Mouse (Mus musculus) T-helper 1 cell (primary cell): Measurements from ENCODE around the gene Gm10477.
"Not testable (repeated sequence)": the region's sequence is repeated elsewhere in the genome, so short reads cannot be mapped to it uniquely, and the experiment has no call there.

Source experiments
- in situ Hi-C: fragments of 300-600 bp; cut with MboI, MseI; formaldehyde crosslinking; loops from one replicate; pipeline ENCODE4 v1.15.1; 2025; ENCODE audit warnings: high pct_unique_total_duplicates

The Gm10477 gene

DNA sequence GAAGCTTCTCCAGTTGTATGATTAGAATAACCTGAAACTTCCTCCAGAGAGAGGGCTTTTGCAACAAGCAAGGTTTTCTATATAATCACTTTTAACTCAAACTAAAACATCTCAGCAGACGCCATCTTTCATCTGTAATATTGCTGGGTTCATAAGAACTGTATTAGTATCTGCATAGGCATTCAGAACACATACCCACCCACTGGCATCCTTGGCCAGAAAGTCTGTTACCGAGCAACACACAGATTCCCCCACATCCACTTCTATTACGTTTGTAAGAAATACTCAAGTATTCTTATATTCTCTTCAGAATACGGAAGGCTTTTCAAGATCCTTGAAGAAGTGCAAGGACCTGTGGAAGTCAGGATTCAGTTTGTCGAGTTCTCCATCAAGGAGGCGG lies at the start of gene Gm10477:
Gene Gm10477 (plus strand): TSS at position 301 of the 400 bp plus-strand sequence.
- in situ Hi-C loops = not testable (repeated sequence)

DNA sequence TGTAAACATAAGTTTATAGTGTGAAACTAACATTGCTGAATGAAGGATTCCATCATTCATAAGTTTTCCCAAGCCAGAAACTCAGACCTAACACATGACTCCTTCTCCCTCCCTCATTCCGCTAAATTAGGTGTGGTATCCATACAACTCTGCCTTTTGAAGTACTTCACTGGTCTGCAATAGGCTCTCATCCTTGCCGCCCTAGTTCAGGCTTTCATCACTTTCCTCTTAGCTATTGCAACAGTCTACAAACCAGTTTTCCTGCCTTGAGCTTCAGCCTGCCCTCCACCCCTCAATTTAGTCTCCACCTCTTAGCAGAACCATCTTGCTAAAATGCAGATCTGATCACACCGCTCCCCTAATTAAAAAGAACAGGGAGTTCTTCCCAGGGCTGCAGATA lies 47.0 kb upstream of the Gm10477 start:
- in situ Hi-C loops = no loop called here

DNA sequence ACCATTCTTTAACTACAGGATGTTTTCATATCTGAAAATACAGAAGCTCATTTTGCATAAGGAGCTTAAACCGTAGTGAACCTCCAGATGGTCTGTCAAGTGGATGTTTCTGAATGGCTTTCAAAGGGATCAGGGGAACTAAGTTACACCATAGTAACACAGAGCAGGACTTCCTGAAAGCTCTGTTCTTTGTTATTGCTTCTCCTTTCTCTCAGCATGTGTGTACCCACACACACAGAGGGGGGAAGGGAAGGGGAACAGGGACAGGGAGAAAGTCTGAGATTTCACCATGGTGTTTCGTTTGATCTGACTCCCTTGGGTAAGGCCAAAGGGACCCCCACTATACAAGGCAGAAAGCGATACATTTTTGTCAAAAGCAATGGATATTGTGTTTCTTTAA lies 42.6 kb upstream of the Gm10477 start:
- in situ Hi-C loops = no loop called here

DNA sequence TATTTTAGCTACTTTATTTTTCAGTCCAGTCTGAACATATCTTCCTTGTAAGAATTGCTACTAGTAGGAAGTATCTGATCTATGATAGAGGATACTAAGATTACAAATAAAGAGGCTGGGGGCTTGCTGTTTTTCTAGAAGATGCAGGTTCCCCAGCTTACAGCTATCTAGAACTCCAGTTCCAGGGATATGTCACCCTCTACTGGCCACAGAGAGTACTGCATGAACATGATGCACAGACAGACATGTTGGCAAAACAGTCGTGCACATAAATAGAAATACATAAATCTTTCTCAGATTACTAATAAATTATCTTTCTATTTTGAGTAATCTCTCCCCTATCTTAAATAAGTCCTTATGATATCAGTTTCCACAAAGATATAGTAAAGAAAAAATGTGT lies 34.8 kb upstream of the Gm10477 start:
- in situ Hi-C loops = loop anchor here (5.0 kb wide), 1 partner anchor 72 kb away; no protein-coding TSS in a partner anchor

DNA sequence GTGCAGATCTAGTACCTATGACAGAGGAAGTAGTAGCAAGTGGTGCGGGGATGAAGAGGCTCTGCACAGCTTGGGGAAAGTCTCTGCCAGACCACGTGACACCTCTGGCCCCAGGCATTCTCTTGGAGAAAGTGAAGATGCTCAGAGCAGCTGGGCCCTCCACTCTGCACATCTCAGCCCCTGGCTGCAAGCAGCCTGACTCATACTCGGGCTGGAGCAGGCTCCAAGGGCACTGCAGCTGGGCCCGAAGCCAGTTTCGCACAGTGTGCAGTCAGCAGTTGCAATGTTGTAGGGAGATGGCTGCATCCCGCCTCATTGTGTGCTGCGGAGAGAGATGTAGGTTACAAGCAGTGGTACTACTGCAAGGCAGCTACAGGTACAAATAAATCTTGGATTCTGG lies 27.3 kb upstream of the Gm10477 start:
- in situ Hi-C loops = no loop called here

DNA sequence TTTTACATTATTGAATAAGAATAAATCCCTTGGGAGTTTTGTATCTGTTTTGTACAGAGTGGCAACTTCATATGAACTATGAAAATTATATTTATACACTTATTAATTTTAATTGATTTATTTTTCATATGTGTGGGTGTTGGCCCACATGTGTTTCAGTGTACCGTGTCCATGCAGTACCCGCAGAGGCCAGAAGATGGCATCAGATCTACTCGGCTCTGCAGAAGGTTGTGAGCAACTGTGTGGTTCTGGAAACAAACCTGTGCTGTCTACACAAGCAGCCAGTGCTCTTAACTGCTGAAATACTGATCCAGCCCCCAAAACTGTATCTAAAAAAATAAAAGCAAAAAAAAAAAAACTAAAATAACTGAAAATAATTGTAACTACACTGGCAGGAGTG lies 6.7 kb downstream of the Gm10477 start:
- in situ Hi-C loops = loop anchor here (25.0 kb wide), 1 partner anchor 1406 kb away; no protein-coding TSS in a partner anchor

DNA sequence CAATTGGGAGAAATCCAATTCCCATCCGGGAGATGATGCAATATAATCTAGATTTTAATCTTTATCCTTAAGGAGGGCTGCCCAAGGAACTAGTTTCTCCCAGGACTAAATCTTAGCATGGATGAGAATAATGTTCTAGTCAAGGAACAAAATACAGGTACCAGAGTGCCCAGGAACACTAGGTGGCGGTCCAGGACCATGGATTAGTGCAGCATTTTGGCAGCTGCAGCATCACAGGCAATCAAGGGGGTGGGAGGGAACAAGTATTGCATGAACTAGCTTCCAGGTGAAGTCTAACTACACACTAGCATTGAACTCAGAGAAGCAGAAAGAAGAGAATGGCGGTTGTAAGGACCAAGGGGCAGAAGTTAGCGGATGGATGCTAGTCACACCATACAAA lies 12.6 kb downstream of the Gm10477 start:
- in situ Hi-C loops = loop anchor here (25.0 kb wide), 1 partner anchor 1400 kb away; no protein-coding TSS in a partner anchor

DNA sequence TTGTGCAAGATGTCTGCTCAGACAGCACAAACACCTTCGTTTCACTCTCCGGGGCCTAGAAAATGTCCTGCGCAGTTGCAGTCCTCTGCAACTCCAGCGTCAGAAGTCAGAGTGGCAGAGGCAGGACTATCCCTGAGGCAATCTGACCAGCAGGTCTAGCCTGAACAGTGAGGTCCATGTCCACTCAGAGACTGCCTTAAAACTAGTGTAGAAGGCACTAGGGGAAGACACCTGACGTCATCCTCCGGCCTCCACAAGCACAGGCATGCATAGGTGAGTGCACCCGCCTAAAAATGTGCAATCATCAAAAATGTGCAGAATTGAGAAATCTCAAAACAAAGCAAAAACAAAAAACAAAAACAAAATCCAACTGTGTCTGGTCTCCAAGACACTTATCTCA lies 25.0 kb downstream of the Gm10477 start, which contains the start of gene Gm648:
Gene Gm648 (minus strand): TSS at position 101 of the 400 bp plus-strand sequence.
- in situ Hi-C loops = loop anchor here (25.0 kb wide), 1 partner anchor 1388 kb away; no protein-coding TSS in a partner anchor

DNA sequence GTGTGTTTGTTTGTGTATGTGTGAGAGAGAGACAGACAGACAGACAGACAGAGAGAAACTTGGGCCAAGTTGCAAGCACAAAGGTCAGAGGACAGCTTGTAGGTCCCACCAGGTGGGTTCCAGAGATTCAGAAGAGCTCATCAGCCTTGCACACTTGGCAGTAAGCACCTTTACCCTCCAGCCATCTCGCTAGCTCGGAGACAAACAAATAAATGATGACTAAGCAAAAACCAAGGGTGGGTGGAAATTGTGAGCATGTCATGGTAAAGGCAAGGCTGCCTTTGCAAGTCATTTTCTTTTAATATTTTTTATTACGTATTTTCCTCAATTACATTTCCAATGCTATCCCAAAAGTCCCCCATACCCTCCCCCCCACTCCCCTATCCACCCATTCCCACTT lies 29.0 kb downstream of the Gm10477 start:
- in situ Hi-C loops = no loop called here

DNA sequence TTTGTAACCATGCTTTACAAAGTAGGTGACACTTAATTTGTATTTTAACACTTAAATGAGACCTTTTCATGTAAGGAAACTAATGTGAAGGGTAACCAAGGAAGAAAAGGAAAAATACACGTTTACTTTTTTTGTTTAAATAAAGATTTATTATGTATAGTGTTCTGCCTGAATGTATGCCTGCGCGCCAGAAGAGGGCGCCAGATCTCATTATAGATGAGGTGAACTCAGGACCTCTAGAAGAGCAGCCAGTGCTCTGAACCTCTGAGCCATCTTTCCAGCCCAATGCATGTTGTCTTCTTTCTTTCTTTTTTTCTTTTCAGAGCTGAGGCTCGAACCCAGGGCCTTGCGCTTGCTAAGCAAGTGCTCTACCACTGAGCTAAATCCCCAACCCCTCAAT lies 47.9 kb downstream of the Gm10477 start:
- in situ Hi-C loops = no loop called here
